Mouse (Mus musculus) c-Kit-positive CD71-positive TER-119-negative erythroid progenitor cells, embryonic 14.5 days (primary cell): ENCODE results near the gene Zfp69.

Experiments used
- DNase-seq: peaks from one replicate; pipeline ENCODE4 v3.0.0-alpha.2; 2013; ENCODE audit warnings: low read depth

The Zfp69 gene

DNA sequence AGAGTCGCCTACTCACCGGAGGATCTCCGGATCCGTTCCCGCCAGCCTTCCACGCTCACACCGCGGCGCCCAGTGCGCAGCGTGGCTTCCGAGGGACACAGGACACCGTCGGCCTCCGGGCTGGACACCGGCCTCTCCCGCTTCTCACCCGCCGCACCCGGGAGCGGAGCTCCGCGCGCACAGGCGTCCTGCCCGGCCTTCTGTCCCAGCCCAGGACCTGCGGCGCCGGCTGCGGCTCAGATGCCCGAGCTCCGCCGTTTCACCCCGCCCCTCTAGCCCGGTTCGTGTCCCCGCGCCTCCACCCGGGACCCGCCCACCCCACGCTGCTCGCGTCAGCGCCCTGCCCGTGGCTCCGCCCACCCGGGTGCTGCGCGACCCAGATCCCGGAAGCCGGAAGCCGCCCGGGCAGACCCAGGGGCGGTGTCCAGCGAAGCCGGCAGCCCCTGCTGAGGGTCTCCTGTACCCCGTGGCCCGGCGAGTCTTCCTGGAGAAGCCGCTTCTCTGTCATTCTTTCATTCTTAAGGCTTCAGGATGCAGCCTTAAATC lies at the start of gene Zfp69:
Gene Zfp69, minus strand, starts transcription at position 272 of the 546 bp plus-strand sequence.
- DNase-seq, result peak; percentile 80

DNA sequence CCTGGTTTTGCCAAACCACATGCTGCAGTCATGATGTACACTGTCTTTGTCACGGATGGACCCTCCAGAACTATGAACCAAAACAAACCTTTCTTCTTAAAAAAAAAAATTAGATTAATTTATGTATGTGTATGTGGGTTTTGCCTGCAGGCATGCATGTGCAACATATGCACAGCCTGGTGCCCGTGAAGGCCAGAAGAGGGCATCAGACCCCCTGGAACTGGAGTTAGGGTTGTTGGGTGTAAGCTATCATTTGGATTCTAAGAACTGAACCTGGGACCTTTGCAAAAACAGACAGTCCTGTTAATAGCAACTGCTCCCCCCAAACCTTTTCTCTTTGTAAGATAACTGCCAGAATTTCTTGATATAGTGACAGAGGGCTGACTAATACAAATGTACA lies 49.5 kb upstream of the Zfp69 start:
- no peak for DNase-seq

- DNase-seq, result no peak
Observed at GRCm38 (mm10) chr4:120995911-120996310, 44.4 kb upstream of the Zfp69 start.

- no peak for DNase-seq
Observed at GRCm38 (mm10) chr4:120993025-120993424, 41.5 kb upstream of the Zfp69 start.

DNA sequence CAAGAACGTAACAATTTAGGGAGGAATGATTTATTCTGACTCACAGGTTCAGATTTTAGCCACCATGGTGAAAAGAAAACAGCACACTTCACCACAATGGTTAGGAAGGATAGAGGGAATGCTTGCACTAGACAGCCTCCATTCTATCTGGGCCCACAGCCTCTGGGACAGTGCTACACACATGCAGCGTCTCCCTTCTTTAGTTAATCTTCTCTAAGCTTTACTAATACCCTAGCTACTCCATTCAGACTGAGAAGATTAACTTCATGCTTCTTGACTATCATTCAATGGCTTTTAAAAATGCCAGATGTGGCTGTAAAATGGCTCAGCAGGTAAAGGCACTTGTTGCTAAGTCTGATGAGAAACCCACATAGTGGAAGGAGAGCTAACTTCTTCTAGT lies 40.8 kb upstream of the Zfp69 start:
- no peak for DNase-seq

- no peak for DNase-seq
Observed at GRCm38 (mm10) chr4:120987319-120987718, 35.8 kb upstream of the Zfp69 start.

DNA sequence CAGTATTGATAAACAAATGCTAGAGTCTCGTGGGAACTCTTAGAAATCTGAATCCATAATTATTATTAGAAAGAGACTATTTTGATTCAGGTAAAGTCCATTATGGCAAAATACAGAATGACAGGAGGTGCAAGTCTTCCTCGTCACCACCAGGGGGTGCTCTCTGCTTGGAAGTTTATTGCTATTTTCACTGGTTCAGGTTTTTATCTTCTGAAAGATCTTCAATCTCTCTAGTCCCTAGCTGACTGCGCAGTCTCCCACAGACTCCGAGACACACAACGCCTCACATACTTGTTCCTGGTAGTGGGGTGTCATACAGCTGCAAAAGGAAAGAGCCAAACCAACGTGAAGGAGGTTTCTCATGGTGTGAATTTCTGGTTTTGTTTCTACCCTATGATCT lies 34.9 kb upstream of the Zfp69 start:
- peak; percentile 50 for DNase-seq

GRCm38 (mm10) chr4:120978221-120978620 lies 26.7 kb upstream of the Zfp69 start:
- DNase-seq, result no peak

- no peak for DNase-seq
Observed at GRCm38 (mm10) chr4:120975428-120975734, 23.9 kb upstream of the Zfp69 start.

- DNase-seq, result no peak
Observed at GRCm38 (mm10) chr4:120974711-120975427, 23.4 kb upstream of the Zfp69 start.

DNA sequence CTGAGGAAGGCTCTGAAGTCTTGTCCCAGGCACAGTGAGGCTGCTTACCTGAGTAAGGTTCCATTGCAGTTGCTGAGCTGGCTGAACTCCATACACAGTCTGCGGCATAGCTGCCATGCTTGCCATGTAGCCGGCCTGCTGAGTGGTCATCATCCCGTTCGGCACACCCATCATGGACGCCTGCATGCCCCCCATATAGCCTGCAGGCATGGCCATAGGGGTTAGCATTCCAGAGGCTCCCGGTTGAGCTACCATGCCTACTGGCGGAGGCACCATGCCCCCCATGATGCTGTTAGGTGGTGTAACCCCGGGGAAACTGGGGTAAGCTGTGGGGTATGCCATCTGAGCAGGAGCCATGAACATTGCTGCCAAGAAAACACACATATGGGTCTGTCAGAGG lies 20.3 kb upstream of the Zfp69 start:
- no peak for DNase-seq

DNA sequence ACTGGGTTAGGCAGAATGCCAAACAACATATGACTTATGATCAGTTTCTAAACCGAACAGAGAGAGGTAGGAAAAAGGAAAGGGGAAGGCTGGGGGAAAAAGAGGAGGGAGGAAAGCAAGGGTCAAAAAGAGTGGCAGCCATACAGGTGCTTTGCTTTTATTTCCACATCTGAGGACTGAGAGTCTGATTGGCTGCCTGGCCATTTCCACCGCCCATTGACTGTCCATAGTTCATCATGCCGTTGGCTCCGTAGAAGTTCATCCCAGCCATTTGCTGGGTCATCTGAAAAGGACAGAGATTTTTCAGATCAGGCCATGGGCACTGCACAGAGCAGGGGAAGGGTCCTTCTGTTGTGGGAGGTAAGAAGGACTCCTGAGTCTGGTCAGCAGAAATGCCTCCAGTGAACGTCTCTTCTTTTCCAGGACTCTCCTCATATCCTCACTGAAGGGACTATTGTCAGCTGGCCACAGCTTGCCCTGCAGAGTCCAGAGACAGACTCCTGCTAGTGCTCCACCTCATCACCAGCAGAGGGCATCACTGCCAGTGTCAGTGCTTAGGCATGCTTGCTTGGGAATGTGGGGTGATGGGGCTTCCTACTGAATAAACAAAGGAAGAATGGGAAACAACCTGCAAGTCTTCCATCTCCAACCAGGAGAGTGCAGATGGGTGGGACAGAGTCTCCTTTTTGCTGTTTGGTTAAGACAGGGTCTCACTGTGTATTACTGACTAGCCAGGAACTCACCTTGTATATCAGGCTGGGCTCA lies 18.1 kb upstream of the Zfp69 start:
- DNase-seq, result no peak

- no peak for DNase-seq
Observed at GRCm38 (mm10) chr4:120968486-120968885, 17.0 kb upstream of the Zfp69 start.

DNA sequence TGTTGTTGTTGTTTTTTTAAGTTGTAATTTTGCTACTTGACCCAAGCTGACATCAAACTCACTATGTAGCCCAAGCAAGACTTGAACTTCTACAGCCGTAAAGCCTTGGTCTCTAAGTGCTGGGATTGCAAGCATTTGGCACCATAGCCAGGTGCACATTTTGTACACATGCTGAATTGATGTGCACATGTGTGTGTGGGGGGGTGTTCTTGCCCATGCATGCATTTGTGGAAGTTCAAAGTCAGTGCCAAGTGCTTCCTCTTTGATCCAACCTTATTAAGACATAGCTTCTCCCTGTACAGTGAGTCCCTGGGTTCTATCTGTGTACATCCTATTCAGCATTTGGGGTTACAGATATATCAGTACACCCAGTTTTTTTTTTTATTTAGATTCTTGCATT lies 4.1 kb upstream of the Zfp69 start:
- no peak for DNase-seq

DNA sequence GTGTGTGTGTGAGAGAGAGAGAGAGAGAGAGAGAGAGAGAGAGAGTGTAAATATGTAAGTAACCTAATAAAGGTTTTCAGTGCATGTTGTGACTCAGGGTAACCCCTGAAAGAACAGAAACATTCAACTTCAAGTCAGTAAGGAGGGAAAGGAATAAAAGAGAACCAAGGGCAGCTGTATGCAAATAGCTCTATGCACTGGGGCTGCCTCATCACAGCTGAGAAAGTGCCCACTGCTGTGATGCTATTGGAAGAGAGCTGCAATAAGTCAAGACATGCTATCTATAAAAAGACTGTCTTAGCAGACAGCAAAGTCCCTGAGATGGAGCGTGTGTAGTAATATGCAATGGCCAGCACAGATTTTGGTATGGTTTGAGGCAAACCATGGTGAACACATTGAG lies 2.2 kb upstream of the Zfp69 start:
- no peak for DNase-seq

DNA sequence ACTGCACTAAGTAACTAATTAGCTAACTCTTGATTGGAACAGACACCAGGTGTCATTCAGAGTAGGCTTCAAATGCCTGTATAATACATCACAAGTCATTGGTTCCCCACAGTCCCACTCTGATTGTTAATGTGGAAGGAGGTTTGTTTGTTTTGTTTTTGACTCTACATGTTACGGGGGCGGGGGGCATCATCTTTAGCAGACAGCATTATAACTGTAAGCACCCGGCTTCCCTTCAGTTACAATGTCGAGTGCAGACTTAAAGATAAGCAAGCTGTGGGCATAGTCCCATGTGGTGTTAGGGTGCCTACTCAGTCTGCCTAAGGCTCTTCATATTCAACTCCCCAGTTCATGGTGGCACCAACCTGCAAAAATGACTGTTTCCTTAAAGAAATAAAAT lies 1.5 kb upstream of the Zfp69 start:
- peak; percentile 44 for DNase-seq

DNA sequence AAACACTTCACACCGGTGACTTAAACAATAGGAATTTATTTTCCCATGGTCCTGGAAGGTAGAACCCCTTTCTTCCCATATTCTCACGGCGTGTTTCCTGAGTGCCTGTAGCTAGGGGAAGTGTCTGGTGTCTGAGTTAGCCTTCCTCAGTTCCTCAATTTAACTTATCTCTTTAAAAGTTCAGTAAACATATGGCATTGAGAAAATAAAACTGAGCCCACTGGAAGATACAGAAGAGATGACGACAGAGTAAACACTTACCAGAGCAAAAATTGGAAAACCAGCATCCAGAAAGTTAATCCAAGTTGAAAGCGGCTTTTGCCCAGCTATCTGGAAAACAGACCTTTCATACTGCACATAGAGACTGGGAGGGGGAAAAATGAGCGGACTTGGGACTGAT lies 664 bp upstream of the Zfp69 start:
- peak; percentile 31 for DNase-seq

DNA sequence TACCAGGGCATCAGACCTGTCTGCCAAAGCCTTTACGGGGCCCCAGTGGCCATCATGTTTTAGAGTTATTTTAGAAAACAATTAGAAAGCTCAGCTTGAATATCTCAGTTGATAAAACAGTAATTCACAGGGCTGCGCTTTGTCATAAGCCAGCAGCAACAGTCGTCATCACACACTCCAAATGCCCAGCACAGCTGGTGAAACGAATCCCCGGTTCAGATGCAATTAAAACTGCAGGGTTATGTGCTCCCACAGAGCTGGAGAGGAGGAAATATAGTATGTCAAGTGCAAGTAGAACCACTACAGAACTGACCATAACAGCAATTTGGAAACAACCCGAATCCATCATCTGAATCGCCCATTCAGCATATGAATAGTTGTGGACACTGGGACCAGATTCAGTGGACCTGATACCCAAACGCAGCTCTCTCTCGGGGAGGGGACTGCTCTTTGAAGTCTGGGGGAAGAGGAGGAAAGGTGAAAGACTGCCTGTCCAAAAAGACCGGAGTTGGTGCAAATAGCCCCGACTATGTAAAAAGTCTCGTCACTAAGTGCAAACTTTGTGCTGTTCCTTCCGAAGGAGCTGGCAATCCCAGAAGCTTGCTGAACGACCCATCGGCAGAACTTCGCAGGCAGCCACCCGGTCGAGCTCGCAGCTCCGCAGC lies 604 bp downstream of the Zfp69 start:
- DNase-seq, result no peak

DNA sequence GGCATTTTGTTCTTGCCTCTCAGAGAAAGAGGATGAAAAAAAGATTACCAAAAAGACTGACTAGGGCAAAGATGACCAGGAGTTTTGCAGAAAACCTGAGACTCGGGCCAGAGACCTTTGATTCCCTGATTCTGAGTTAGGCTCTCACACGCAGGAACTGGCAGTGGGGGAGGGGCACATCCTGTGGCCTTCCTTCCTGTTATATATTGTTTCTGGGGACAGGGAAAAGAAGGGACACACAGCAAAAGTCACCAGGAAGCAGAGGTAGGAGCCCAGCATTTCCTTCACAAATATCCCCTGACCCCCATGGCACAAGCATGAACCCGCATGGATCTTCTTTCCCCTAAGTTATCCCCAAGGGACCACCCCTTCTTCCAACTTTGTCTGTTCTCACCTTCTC lies 2.6 kb downstream of the Zfp69 start:
- no peak for DNase-seq

DNA sequence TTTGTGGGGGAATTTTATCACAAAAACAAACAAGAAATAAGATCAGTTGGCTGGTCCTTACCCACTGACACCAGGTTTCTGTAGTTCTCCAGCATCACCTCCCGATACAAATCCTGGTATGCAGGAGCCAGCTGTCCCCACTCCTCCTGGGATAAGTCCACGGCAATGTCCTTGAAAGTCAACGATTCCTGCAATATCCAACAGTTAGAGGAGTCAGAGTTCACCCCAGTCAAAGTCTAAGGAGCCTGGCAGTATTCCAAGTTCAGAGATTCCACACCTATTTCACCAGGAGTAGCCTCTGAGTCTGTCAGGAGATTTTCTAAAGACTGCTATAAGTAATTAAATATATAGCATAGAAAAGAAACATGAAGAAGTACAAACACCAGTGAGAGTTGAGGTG lies 16.5 kb downstream of the Zfp69 start:
- DNase-seq, result no peak

GRCm38 (mm10) chr4:120930736-120931135 lies 20.8 kb downstream of the Zfp69 start:
- DNase-seq, result no peak

GRCm38 (mm10) chr4:120928686-120929085 lies 22.8 kb downstream of the Zfp69 start:
- no peak for DNase-seq

DNA sequence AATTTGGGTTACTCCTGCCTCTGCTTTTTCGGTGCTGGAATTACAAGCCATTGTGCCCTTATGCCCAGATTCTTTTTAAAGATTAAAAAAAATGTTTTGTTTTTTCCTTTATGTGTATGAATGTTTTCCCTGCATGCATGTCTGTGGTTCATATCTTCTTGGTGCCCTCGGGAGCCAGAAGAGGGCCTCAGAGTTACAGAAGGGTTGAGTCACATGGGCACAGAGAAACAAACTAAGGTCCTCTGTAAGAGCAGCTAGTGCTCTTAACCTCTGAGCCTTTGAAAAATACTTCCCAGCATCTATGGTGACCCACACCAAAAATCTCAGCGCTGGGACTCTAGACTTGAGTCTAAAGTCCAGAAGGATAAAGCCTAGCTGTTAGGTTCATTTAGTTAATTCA lies 26.1 kb downstream of the Zfp69 start:
- DNase-seq, result peak; percentile 67
